Mouse (Mus musculus) mammary gland, adult 2 months (tissue): ENCODE measurements around the gene Rundc3a. TPM values are rescaled to one million over a fixed set of nuclear protein-coding genes. Genes with fewer than 3 reads are reported as not detected.

Source experiments
- polyA plus RNA-seq: library from polyadenylated mRNA; depleted of rRNA; stranded (reverse); fragments of >200 nt; gene quantifications from 2 replicates; pipeline ENCODE4 v1.2.3, GENCODE M21; 2012; ENCODE audit warnings: low replicate concordance; rRNA removed

Gene Rundc3a
- 4.6 and 10.4 TPM in 2 replicates for polyA plus RNA-seq

GRCm38 (mm10) chr11:102393238-102393634 lies at the start of gene Rundc3a:
Gene Rundc3a, plus strand, starts transcription at chr11:102393403.

GRCm38 (mm10) chr11:102366103-102366502 lies 27.1 kb upstream of the Rundc3a start, which contains the start of gene Slc4a1:
Gene Slc4a1, minus strand, starts transcription at chr11:102366203.

GRCm38 (mm10) chr11:102407834-102408215 lies 14.6 kb downstream of the Rundc3a start, which contains the start of gene Slc25a39:
Gene Slc25a39, minus strand, starts transcription at chr11:102407946.

GRCm38 (mm10) chr11:102430121-102431017 lies 37.2 kb downstream of the Rundc3a start, which contains the start of gene Grn:
Gene Grn, plus strand, starts transcription at chr11:102430315.

GRCm38 (mm10) chr11:102447497-102447896 lies 54.3 kb downstream of the Rundc3a start, which contains the start of gene Fam171a2:
Gene Fam171a2, minus strand, starts transcription at chr11:102447682.

Other genes with a start within 250 kb of the Rundc3a start
- 0.85 TPM in 1 of 2 replicates, not detected in the other for gene Nags, start 247.9 kb upstream of the Rundc3a start, polyA plus RNA-seq
- 17.0 and 22.2 TPM in 2 replicates for gene Tmem101, start 237.0 kb upstream of the Rundc3a start, polyA plus RNA-seq
- gene Lsm12, start 208.1 kb upstream of the Rundc3a start, polyA plus RNA-seq = 35.8 and 55.6 TPM in 2 replicates
- 115 and 131 TPM in 2 replicates for gene G6pc3, start 203.8 kb upstream of the Rundc3a start, polyA plus RNA-seq
- 88.0 and 204 TPM in 2 replicates for gene Hdac5, start 163.2 kb upstream of the Rundc3a start, polyA plus RNA-seq
- 1.2 and 1.4 TPM in 2 replicates for gene BC030867, start 144.5 kb upstream of the Rundc3a start, polyA plus RNA-seq
- gene Asb16, start 124.7 kb upstream of the Rundc3a start, polyA plus RNA-seq = 0.50 and 19.4 TPM in 2 replicates
- 52.4 and 58.1 TPM in 2 replicates for gene Tmub2, start 108.5 kb upstream of the Rundc3a start, polyA plus RNA-seq
- 39.6 and 48.4 TPM in 2 replicates for gene Atxn7l3, start 96.8 kb upstream of the Rundc3a start, polyA plus RNA-seq
- gene Ubtf, start 73.7 kb upstream of the Rundc3a start, polyA plus RNA-seq = 20.5 and 28.1 TPM in 2 replicates
- 0.06 TPM in 1 of 2 replicates, not detected in the other for gene Slc4a1, start 27.2 kb upstream of the Rundc3a start, polyA plus RNA-seq
- 583 and 649 TPM in 2 replicates for gene Slc25a39, start 14.5 kb downstream of the Rundc3a start, polyA plus RNA-seq
- 304 and 432 TPM in 2 replicates for gene Grn, start 36.9 kb downstream of the Rundc3a start, polyA plus RNA-seq
- gene Fam171a2, start 54.3 kb downstream of the Rundc3a start, polyA plus RNA-seq = 22.9 and 40.8 TPM in 2 replicates
- gene Itga2b, start 76.7 kb downstream of the Rundc3a start, polyA plus RNA-seq = 27.3 and 35.8 TPM in 2 replicates
- 17.4 and 19.1 TPM in 2 replicates for gene Gpatch8, start 163.0 kb downstream of the Rundc3a start, polyA plus RNA-seq
- 0.32 and 1.2 TPM in 2 replicates for gene Gm11627, start 186.1 kb downstream of the Rundc3a start, polyA plus RNA-seq
- 21.5 and 45.3 TPM in 2 replicates for gene Fzd2, start 211.0 kb downstream of the Rundc3a start, polyA plus RNA-seq